Mouse (Mus musculus): ENCODE measurements around the gene March5.
A peak's percentile ranks its signal among the peaks of the same experiment; 100 is the strongest.

Gene March5

DNA sequence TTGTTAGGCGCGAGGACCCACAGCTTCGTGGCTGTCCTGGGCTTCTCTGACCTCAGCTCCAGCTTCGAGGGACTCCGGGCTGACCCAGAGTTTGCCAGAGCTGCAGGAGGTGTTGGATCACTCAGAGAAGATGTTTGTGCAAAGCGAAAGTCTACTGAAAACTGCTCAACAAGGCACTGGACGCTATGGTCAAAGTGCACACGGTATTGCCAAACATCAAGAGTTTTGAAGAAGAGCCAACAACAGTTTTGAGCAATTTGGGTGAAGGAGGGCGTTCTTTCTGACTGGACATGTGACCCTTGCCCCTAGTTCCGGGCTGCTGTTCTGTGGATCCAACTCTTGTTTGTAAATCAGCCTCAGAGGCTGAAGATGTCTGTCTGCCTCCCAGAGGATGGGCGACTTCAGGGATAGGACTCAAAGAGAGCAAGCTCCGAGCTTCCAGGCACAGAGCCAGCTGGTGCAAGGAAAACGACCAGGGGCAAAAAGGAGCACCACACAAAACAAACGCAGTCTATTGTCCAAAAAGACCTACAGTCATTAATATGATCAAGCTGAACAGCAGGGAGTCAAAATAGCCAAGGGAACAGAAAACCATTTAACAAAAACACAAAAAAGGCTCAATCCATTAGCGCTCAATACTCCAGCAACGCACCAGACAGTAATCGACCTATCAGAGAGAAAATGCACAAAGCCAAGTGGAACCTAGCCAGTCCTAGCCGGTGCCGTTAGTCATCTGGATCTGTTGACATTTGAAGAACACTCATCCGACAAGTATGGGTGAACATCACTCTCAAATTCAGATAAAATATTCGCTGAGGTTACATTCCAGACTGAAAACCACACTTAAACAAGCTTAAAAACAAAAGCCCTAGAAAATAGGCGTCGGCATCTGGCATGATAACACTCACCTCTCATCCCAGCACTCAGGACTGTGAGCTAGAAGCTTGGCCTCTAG is 56.9 kb downstream of the March5 start:
- peak in 1 of 2 experiments; percentile 39 for DNase-seq (ENCODE audit: low spot score in 2 of 2)

DNA sequence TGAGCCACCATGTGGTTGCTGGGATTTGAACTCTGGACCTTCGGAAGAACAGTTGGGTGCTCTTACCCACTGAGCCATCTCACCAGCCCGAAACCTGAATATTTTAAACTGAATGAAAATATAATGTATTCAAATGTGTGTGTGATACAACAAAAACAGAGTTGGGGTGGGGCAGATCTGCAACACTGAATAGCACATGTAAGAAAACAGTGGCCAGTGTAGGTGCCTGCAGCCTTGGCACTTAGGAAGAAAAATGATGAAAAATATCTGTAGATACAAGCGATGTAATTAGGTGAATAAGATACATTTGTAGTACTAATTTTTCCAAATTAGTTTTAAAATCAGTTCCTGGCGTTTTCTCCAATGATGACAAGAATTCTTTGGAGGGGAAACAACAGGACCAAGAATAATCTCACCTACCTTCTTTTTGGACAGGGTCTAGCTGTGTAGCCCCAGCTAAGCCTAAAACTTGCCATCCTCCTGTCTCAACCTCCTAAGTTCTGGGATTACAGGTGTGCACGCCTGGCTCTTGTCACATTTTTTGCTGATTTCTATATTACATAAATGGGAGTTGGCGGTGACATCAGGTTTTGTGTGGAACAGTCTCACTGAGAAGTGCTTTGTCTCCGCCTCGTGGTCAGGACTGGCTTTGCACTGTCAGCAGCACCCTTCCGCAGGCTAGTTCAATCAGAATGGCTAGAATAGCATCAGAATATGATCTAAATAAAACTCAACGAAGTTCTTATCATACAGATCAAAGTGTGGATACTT is 58.2 kb downstream of the March5 start:
- DNase-seq (ENCODE audit: low spot score in 2 of 2) = peak; percentile 81 to 95

DNA sequence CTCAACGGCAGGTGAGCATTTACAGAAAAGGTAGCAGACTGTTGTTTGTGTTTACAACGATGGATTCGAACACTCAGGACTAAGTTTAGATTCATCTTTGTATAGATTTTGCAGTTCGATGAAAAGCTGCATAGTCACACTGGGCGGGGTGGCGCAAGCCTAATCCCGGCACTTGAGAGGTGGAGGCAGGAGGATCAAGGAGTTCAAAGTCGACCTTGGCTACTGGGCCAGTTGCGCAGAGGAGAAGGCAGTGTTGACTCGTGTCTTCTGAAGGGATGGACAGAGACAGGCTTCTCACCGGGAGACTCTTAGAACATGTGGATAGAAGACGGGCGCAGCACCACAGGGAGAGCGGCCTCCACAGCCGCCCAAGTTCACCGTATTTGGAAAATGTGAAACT is 61.8 kb downstream of the March5 start:
- DNase-seq (ENCODE audit: low spot score in 2 of 2) = no peak
